Mouse (Mus musculus): ENCODE data around the gene Cyyr1.

GRCm38 (mm10) chr16:85487266-85487665 is 65.9 kb downstream of the Cyyr1 start:
- TF ChIP-seq CTCF (IDR thresholded peaks at IDR 0.05; ENCODE audit: low read depth), result no peak
- no peak for TF ChIP-seq EP300 (IDR thresholded peaks at IDR 0.05; ENCODE audit: low read depth)

Data from liver, postnatal 0 days (tissue).